Mouse (Mus musculus) embryo, embryonic 10.5 days (tissue): Measurements from ENCODE around the gene Prpsap1.
"Not testable (repeated sequence)": the region's sequence is repeated elsewhere in the genome, so short reads cannot be mapped to it uniquely, and the experiment has no call there.

ENCODE experiments used
- DNase-seq: peaks from one replicate; pipeline ENCODE4 v3.0.0-alpha.2; 2015; ENCODE audit warnings: low spot score

The Prpsap1 gene

GRCm38 (mm10) chr11:116429862-116430613 is 64.0 kb downstream of the Prpsap1 start:
- no peak for DNase-seq

DNA sequence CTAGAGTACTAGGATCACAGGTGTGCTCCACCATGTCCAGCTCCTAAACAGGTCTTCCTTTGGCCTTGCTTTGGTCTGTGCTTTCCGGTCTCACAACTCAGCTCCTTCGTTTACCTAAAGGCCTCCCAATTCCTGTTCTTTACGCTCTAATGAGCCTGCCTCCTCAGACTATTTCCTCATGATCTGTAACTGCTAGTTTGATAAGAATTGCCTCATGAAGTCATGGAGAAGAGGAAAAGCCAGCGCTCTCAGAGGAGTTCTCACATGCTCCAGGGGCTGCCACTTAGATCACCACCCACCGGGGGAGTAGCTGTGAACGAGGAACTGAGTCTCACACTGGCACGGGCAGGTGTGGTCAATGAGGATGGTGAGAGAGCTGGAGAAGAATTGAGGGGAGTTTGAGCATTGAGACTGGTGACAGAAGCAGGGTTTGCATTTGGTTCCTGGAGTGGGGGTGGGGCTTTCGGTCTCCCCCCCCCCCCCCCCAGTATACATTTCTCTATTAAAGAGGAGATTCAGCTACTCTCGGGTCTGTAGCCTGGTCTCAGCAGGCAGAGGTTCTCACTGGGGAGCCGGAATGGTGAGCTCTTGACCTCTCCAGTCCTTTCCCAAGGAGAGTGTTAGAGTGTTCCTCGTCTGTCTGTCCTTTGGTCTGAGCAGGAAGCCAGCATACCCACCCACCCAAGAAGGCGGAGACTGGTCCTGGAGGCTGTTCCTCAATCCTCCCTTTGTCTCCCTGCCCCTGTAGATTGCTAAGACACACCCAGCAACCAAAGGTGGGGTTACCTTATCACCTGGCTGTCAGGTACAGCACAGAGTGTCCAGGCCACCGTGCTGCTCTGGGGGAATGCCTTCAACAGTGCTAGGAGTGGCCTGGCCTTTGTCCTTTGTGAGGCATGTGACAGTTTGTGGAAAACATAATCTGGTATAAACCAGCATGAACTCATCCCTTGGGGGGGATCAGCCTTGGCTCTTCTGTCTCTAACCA is 64.8 kb downstream of the Prpsap1 start:
- no peak for DNase-seq

- no peak for DNase-seq
These were observed 67.0 kb downstream of the Prpsap1 start for GRCm38 (mm10) chr11:116426852-116427575.

DNA sequence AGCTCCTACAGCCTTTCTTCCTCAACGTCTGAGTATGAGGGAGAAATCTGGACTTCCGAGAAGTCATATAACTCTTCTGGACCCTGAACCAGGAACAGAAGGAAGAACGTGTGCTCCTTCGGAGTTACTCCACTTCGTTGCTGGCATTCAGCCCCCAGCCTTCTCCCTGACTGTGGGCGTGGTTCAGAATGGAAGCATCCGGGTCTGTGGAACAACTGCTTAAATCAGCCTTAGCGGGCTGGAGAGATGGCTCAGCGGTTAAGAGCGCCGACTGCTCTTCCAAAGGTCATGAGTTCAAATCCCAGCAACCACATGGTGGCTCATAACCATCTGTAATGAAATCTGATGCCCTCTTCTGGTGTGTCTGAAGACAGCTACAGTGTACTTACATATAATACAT is 67.7 kb downstream of the Prpsap1 start:
- not testable (repeated sequence) for DNase-seq

DNA sequence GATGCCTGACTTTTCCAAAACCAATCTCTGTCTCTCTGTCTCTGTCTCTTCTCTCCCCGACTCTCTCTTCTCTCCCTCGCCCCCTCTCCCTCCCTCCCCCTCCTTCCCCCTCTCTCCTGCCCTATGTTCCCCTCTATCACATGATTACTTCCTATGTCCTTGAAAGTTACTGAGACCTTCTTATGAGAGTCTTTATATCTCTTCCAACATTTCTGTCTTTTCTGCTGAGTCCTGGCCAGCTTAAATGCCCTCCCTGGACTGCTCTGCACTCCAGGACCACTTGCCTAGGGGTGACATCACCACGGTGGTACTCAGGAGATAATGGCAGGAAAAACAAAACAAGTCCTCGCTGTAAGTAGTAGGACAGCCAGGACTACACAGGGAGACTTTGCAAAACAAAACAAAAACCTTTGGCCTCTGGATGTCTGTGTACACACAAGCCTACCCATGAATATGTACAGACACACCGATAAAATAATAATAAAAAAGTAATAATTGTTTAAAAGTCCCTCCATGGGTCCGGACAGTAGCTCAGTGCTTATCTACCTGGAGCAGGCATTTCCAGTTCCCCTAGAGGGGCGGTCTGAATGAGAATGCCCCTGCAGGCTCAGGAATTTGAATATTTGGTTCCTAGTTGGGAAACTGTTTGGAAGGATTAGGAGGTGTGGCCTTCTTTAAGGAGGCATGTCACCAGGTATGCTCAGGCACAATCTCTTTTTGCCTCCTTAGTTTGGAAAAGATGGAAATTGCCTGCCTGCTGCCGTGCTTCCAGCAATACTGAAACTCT is 69.2 kb downstream of the Prpsap1 start:
- DNase-seq, result no peak

GRCm38 (mm10) chr11:116423782-116424620 is 70.0 kb downstream of the Prpsap1 start:
- DNase-seq, result no peak

GRCm38 (mm10) chr11:116423214-116423613 is 70.8 kb downstream of the Prpsap1 start:
- DNase-seq, result no peak

GRCm38 (mm10) chr11:116422562-116422961 is 71.4 kb downstream of the Prpsap1 start:
- DNase-seq, result no peak

GRCm38 (mm10) chr11:116421102-116421501 is 72.9 kb downstream of the Prpsap1 start:
- DNase-seq, result no peak
